1 mouse cellular context compared by ENCODE assay signal in genomic region chr1:86233808-86234207, GRCm38 (mm10).
A peak's percentile ranks its signal among the peaks of the same experiment; 100 is the strongest.
TF ChIP-seq lines count a peak whose summit lies in the region.

No protein-coding gene starts in this region.

TF ChIP-seq in MEL, 35 proteins besides CTCF, POLR2A, EP300 and RAD21 (continued from another document):
- TF ChIP-seq SIN3A (IDR thresholded peaks at IDR 0.05; ENCODE audit: low read length) (0 out of 2 replicates have a peak, but pooled peaks have one; percentile 27), GATA1 (IDR thresholded peaks at IDR 0.05; ENCODE audit: low read depth, low read length) (peak; percentile 56; the same call in 1 of the 2 replicates), ZNF384 (IDR thresholded peaks at IDR 0.05; ENCODE audit: low read depth, low read length) (no peak), MAX (IDR thresholded peaks at IDR 0.05; ENCODE audit: low read length) (no peak)
